Mouse (Mus musculus): Measurements from ENCODE around the gene Terb1.

Terb1 gene

DNA sequence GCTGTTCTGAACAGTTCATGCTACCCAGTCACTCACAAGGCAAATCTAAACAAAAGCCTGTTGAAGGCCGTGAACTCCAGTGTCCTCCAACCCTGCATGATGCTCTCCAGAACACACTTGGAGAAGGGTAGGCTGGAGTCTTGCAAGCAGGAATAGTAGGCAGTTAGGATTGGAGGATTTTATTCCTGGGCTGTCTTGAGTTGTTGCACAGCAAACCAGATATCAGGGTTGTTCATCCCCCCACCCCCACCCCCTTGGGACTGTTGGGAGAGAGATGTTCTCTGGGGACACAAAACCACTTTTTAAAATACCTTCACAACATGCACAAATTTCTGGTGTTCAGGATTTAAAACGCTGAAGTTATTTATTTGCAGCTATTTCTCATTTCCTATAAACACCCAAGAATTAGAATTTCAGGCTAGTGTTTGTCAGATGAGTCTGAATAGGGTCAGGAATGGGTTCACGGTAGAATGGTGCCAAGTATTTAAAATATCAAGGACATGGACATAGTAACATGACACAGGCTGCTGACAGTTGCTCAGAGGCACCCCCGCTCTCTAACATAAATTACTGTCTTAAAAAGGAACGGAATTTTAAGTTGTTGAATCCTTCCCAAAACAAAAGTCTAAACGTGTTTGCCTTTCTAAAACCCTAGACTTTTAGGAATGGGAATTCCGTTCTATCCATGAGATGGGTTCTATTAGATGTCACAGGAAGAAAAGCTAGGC is 96.7 kb downstream of the Terb1 start:
- no peak for DNase-seq (ENCODE audit: extremely low spot score, low read depth, low spot score)

DNA sequence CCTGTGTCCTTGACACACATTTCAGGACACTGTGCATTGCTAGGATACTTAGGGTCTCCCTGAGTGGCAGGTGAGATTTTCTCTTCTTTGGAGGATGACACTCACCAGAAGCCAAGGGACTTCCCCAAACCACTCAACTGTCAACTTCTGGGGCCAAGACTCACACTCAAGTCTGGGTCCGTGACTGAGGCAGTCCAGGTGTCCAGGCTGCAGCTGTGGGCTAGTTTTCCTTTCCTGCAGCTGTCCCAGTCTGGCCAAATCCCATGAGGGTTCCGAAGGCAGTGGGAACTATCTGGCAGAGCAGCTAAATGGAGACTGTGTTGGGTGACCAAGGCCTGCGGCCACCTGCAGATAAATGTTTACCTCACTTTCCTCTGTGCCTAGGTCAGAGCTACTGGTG is 97.7 kb downstream of the Terb1 start:
- no peak for DNase-seq (ENCODE audit: extremely low spot score, low read depth, low spot score)

GRCm38 (mm10) chr8:104411468-104411867 is 98.2 kb downstream of the Terb1 start:
- no peak for DNase-seq (ENCODE audit: extremely low spot score, low read depth, low spot score)

DNA sequence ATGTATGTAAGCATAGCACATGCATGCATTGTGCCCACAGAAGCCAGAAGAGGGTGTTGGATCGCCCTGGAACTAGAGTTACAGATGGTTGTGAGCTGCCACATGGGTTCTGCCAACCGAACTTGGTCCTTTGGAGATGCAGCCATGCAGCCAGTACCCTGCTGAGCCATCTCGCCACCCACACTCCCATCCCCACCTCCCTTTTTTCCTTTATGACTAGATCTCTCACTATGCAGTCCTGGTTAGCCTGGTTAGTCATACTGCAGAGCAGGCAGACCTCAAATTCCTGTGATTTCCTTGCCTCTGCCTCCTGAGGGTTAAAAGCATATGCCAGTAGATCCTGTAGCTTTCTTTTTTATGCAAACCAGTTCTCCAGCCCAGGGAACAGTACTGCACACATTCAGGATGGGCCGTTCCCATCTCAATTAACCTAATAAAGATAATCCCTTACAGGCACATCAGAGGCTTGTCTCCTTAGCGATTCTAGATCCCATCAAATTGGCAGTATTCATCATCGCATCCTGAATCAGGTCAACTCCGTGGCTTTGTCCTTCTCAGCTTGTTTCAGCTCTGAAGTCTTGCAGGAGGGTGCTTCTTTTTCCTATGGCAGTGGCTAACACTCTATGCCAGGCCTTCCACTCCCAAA is 99.0 kb downstream of the Terb1 start:
- DNase-seq (ENCODE audit: extremely low spot score, low read depth, low spot score), result no peak

DNA sequence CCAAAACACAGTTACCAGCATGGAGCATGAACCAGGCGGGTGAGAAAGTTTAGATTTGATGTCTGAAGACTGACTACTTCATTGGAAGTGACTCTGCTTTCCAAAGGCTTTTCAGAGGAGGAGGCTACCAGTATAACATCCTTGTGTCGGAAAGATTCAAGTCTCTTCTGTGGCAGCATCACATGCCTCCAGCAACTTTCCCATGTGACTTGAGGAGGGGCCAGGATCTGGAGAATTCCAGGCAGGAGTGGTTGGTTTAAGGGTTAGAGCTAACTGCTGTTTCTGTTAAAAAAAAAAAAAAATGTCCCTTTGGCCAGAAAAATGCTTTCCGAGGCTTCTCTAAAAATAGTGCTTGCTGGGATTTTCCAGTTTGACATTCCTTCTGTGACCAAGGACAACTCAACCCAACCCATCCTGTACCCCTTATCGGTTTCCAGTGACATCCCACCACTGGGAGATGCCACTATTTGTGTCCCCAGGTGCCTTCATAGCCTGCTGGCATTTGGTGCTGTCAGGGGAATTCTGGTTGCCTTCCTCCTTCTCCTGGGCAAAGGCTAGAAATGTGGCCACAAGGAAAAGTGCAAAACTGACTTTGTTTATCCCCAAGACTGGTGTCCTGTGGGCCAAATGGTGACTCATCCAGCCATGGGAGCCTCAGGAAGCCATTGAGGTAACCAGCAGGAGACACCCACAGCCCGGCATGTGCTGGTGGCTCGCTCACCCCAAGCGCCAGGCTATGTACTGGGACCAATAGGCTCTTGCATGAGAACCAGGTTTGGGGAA is 101.2 kb downstream of the Terb1 start:
- no peak for DNase-seq (ENCODE audit: extremely low spot score, low read depth, low spot score)

DNA sequence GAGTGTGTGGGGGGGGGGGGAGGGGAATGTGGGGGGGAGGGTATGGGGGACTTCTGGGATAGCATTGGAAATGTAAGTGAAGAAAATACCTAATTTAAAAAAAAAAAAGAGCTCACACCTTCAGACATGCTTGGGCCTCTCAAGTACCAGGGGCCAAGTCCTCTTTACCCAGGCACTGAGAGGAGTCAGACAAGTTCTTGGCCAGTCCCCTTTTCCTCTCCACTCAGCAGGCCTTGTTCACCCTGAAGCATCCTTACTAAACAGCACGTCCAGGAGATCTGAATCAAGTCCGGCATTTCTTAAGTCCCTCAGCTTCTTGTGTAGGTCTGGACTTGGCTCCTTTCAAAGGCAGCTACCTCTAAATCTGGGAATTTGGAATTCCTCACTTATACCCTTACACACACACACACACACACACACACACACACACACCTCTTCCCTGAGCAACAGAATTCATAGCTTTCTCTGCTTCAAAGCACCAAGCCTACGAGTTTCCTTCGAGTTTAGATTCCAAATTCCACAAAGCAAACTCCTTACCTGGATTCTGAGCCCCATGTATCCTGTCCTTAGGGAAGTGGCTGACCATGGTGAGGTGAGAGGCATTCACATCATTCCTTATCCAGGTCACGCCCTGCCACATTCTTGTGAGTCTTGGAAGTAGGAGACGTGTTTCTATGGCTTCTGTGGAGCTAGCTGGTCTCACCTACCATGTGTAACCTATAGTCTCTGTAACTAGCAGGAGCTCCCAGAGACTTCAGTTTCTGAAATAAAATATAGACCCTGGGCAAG is 103.2 kb downstream of the Terb1 start:
- DNase-seq (ENCODE audit: extremely low spot score, low read depth, low spot score), result no peak

GRCm38 (mm10) chr8:104405430-104406187 is 104.1 kb downstream of the Terb1 start:
- no peak for DNase-seq (ENCODE audit: extremely low spot score, low read depth, low spot score)

- DNase-seq (ENCODE audit: extremely low spot score, low read depth, low spot score), result no peak
Measured at GRCm38 (mm10) chr8:104403596-104403995, 106.1 kb downstream of the Terb1 start.

Data from hindlimb bud, embryonic 11.5 days (tissue).